Mouse (Mus musculus): Measurements from ENCODE around the gene Fbxo30.

- no peak for TF ChIP-seq MAFK (IDR thresholded peaks at IDR 0.05; ENCODE audit: insufficient read depth, low read depth, low read length)
- no peak for TF ChIP-seq HCFC1 (IDR thresholded peaks at IDR 0.05; ENCODE audit: borderline replicate concordance, insufficient read depth, low read length)
- no peak for TF ChIP-seq CHD2 (IDR thresholded peaks at IDR 0.05; ENCODE audit: low read depth, low read length)
- no peak for TF ChIP-seq ZNF384 (IDR thresholded peaks at IDR 0.05; ENCODE audit: low read depth, low read length)
- TF ChIP-seq ZC3H11A (IDR thresholded peaks at IDR 0.05; ENCODE audit: borderline replicate concordance, low read depth, low read length), result no peak
Observed at GRCm38 (mm10) chr10:11326526-11326925, 45.4 kb downstream of the Fbxo30 start.
